Mouse (Mus musculus) thymus, postnatal 0 days (tissue): ENCODE data around the gene Mbd4. TPM values are rescaled to one million over a fixed set of nuclear protein-coding genes. Genes with fewer than 3 reads are reported as not detected.
"Not testable (repeated sequence)": the region's sequence is repeated elsewhere in the genome, so short reads cannot be mapped to it uniquely, and the experiment has no call there.

ENCODE experiments used
- DNase-seq: peaks from one replicate; pipeline ENCODE4 v3.0.0-alpha.2; 2015; ENCODE audit warnings: low spot score
- polyA plus RNA-seq: library from polyadenylated mRNA; unstranded; fragments of >200 nt; fragmentation: Nextera tagmentation; extraction: Ambion mirVana; gene quantifications from 2 replicates; pipeline ENCODE4 v1.2.1, GENCODE M21; 2015

The Mbd4 gene
- 18.7 and 20.8 TPM in 2 replicates for polyA plus RNA-seq

- peak; percentile 100 for DNase-seq
Observed at GRCm38 (mm10) chr6:115853091-115853813, at the start of gene Mbd4, which contains the start of gene Ift122. TSS of gene Mbd4 (minus strand) at chr6:115853371. TSS of gene Ift122 (plus strand) at chr6:115853470.

DNA sequence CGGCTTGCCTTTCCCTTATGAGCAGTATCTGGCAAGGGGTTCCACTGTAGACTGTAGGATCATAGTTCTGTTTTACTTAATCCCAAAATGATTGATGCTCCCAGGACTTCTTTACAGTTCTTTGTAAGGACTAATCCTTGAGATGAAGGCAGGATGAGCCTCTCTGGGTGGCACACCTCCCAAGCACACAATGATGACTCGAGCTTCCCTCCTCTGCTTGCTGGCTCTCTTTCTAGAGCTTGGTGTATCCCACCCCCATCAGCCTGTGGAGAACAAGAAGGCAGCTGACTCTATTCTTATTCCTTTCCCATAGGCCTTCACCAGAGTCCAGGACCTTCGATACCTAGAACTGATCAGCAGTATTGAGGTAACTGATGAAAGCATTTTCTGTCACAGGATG lies 49.4 kb upstream of the Mbd4 start:
- DNase-seq: no peak

DNA sequence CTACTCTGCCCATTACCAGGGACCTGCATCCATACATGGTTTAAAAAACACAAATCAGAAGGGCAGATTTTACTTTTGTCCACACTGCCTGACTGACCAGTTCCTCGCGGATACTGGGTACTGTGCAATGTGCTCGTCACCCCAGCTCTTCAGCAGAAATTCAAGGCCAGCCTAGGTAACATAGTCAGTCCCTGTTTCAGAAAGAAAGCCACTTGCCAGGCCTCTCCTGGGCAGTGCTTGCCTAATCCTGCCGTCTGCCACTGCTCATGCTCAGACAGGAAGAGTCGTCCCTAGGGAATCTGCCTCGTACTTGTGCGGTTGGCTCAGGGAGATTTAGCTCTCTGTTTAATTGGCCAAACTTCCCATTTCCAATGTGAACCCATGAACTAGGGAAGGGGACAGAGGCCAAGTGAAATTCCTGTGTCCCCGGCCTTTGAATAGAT lies 48.3 kb upstream of the Mbd4 start:
- no peak for DNase-seq

GRCm38 (mm10) chr6:115901062-115901461 lies 47.9 kb upstream of the Mbd4 start:
- DNase-seq: peak; percentile 46

DNA sequence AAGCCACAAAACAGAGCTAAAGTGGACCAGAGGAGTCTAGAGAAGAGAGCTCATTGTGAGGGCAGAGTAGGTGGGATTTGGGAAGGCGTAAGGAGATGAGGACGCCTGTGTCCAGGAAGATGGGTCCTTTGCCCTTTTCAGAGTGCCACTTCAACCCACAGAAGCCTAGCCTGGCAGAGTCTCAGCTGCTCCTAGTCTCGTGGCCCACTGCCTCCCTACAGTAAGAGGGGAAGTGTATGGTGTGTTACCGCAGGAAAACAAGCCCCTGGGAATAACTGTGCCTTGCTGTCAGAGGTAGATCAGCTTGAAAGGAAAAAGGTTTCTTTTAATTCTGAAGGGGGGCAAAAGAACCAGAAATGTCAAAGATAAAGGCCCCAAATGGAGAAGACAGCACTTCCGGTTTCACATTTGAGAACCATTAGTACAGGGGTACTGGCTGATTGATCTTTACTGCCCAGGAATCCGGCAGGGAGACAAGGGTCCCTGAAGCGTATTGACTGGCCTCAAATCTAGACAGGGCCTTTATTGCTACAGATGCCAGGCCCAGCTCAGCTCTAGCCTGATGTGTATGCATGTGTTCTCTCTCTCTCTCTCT lies 44.9 kb upstream of the Mbd4 start:
- DNase-seq: no peak

DNA sequence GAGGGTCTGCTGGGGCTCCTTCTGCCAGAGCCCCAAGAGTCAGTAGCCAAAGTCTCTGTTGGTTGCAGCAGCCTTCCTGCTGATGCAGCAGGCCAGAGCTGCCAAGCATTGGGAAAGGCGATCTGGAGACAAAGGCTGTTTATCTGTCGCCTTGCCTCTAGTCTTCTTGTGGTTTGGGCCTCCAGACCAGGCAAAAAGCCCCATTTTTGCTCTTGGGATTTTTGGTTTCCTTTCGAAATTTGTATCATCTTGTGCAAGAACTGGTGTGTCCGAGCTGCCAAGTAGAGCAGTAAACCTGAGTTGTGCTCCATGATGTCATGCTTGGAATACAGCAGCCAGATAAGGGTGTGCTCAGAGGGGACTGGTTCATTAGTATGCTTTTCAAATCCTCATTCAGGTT lies 43.9 kb upstream of the Mbd4 start:
- no peak for DNase-seq

DNA sequence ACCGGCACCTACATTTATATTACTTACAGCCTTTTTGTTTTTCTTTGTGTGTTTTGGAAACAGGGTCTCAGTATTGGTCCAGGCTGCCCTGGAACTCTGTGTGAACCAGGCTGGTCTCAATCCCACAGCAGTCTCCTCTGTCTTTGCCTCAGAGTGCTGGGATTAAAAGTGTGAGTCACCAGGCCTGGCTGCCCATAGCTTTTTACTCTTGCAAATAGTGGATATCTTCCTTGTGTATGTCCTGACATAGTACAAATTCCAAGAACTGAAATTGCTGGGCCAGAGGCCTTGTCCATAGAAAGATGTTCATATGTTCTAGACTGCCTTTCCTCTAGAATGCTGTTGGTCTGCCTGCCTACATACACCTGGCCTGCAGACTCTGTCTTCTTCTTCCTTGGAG lies 43.2 kb upstream of the Mbd4 start:
- DNase-seq: no peak

GRCm38 (mm10) chr6:115892363-115892762 lies 39.2 kb upstream of the Mbd4 start:
- no peak for DNase-seq

DNA sequence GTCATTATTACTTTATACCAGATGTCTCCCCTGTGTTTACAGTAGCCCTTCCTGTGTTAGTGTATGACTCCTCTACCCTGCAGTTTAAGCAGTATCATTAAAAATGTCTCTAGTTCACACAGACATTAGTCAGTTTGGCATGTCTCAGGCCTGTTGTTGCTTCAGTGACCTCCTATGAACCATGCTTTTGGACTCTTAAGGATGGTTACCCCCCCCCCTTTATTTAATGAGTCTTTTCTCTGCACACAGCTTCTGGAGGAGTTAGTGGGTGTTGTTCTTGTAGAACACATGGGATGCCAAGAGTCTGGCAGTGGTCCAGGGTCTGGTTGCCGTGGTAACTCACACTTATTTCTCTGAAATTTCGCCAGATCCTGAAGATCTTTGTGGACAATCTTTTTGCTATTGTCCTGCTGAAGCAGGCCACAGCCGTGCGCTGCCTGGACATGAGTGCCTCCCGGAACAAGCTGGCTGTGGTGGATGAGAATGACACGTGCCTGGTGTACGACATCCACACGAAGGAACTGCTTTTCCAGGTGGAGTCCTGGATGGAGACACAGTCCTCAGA lies 38.4 kb upstream of the Mbd4 start:
- DNase-seq: no peak

GRCm38 (mm10) chr6:115891061-115891460 lies 37.9 kb upstream of the Mbd4 start:
- DNase-seq: no peak

- no peak for DNase-seq
Observed at GRCm38 (mm10) chr6:115890601-115891000, 37.4 kb upstream of the Mbd4 start.

- DNase-seq: peak; percentile 60
Observed at GRCm38 (mm10) chr6:115888296-115888695, 35.1 kb upstream of the Mbd4 start.

GRCm38 (mm10) chr6:115886894-115887293 lies 33.7 kb upstream of the Mbd4 start:
- DNase-seq: peak; percentile 76

- no peak for DNase-seq
Observed at GRCm38 (mm10) chr6:115884018-115884417, 30.8 kb upstream of the Mbd4 start.

DNA sequence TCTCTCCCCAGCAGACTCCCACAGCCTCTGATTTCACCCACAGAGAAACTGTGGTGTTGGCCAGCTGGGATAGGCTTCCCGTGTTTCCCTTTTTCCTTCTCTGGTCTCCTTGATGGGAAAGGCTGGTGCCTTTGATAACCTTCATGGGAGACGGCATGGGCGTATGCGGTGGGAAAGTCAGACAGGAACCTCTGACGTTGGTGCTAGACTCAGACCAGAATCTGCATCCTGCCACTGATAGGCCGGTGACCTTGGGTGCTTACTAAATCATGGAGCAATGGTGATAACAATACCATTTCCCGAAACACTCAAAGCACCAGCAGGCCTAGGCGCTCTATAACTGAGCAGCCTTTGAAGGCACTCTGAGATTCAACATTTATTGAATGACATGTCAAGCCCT lies 27.6 kb upstream of the Mbd4 start:
- no peak for DNase-seq

- no peak for DNase-seq
Observed at GRCm38 (mm10) chr6:115879736-115880135, 26.6 kb upstream of the Mbd4 start.

DNA sequence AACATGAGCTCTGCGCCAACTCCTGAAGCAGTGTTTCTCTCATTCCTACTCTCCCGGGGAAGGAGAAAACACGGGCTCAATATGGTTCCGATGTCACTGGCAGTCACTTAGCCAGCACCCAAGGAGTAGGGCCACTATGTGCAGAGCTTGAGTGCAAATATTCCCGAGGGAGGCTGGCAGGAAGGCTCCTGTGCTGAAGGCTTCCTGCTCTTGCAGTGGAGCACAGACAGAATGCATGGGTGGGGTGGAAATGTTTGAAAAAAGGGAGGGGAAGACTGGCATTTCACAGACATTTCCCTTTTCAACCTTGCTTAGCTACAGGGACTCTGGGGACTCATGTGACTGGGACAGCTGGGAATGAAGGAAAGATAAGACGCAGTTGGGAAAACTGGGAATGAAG lies 25.5 kb upstream of the Mbd4 start:
- DNase-seq: no peak

- DNase-seq: no peak
Observed at GRCm38 (mm10) chr6:115877239-115877638, 24.1 kb upstream of the Mbd4 start.

DNA sequence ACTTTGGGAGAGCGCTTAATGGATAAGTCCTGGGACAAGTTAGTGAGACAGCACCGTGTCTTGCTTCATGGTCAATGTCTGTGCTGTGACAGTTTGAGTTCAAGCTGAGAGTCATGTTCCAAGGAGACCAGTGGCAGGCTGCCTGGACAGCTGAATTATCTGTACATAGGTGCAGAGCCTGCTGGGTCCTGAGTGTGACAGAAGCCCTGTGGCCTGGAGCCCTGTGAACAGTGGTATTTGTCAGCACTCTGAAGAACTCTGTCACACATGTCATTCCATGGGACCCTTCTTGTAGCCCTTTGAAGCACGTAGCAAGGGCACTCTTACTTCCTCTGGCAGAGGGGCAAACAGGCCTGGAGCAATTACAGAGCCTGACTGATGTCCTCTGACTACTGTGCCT lies 18.1 kb upstream of the Mbd4 start:
- DNase-seq: not testable (repeated sequence)

DNA sequence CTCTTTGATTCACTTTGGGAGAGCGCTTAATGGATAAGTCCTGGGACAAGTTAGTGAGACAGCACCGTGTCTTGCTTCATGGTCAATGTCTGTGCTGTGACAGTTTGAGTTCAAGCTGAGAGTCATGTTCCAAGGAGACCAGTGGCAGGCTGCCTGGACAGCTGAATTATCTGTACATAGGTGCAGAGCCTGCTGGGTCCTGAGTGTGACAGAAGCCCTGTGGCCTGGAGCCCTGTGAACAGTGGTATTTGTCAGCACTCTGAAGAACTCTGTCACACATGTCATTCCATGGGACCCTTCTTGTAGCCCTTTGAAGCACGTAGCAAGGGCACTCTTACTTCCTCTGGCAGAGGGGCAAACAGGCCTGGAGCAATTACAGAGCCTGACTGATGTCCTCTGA lies 14.0 kb upstream of the Mbd4 start:
- DNase-seq: not testable (repeated sequence)

DNA sequence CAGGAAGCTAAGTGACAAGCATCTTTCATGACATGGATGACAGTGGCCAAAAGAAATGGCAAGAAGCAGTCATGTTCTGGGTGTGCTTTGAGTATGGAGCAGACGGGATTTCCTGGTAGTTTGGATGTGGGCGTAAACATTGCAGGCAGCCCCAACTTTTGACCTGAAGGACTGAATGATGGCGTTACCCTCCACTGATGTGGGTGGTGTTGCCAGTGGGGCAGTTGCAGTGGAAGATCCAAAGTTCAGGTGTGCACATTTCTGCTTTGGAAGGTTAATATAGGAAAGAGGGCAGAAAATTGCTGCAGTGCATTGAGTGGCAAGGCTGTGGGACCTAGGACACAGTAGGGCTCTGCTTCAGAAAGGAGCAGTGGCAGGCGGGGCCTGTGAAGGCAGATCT lies 12.1 kb upstream of the Mbd4 start:
- DNase-seq: no peak

DNA sequence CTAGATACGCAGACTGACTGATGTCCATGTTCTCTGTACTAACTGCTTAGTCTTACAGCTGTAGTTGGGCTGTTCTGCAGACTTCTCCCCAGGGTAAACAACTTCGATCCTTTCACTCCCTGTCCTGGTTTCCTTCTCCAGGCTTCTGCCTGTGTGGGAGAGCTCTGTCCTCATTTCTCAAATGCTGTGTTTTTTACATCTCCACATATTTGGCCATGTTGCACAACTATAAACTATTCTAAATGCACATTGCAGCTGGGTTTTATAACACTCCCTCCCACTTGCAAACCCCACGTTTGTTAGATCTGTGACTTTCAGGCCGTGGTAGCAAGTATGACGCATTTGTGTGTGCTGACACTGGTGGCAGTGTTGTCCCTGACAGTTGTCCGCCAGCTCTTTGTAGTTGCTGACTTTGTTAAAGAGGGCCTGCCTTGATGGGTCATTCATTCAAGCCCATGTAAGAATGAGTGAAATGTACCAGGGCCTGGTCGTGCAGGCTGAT lies 10.2 kb upstream of the Mbd4 start:
- DNase-seq: no peak
